Mouse (Mus musculus) cortical plate, adult 2 months (tissue): ENCODE measurements at regions not wholly inside any gene's neighbourhood (a gene's known extent, or its start where the extent isn't known, plus 50 kb on each side); places are given as distances from the start of the nearest gene placed in this dataset.
"Not testable (repeated sequence)": the region's sequence is repeated elsewhere in the genome, so short reads cannot be mapped to it uniquely, and the experiment has no call there.

Experiments used
- H3K27ac ChIP-seq: fragments of 200-500 bp; 2 replicates; pipeline ENCODE4 v1.5.1; 2012; ENCODE audit warnings: low read length, control low read depth, inconsistent platforms; ENCODE audit not compliant: insufficient read depth
- H3K4me1 ChIP-seq: fragments of 200-500 bp; 2 replicates; pipeline ENCODE4 v1.6.1; 2011; ENCODE audit warnings: low read length; ENCODE audit not compliant: control insufficient read depth, insufficient read depth
- H3K4me3 ChIP-seq: fragments of 200-500 bp; 2 replicates; pipeline ENCODE4 v1.5.1; 2011; ENCODE audit warnings: mild to moderate bottlenecking, low read length, control low read depth; ENCODE audit not compliant: insufficient read depth
- CTCF ChIP-seq: fragments of 200-500 bp; IDR thresholded peaks from 2 replicates; pipeline ENCODE4 v1.5.1; 2011; ENCODE audit warnings: mild to moderate bottlenecking, control low read depth, low read length; ENCODE audit not compliant: insufficient read depth; ENCODE audit errors: extremely low read depth
- POLR2A ChIP-seq: fragments of 200-500 bp; IDR thresholded peaks from 2 replicates; pipeline ENCODE4 v1.6.1; 2011; ENCODE audit warnings: mild to moderate bottlenecking, low read length, control low read depth; ENCODE audit not compliant: insufficient read depth; ENCODE audit errors: extremely low read depth

DNA sequence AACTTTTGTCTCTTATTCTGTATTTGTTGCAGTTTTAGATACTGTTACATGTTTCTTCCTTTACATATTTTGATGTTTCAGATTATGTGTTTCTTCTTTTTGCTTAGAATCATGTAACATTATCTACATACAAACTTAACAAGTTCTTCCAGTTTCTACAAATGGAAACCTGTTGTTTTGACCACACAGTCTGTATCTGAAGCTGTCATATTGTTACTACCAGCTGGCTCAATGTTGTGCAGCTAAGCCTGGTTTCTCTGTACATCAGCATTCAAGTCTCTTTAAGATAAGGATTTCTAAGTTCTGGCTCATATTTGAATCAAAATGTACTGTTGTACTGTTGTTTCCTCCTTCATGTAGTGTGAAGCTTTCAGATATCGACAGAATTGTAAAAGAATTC lies 65.4 kb upstream of the Vps41 start:
- H3K4me1 ChIP-seq = no peaks in the 10 kb centered on the region
- H3K4me3 ChIP-seq = no peak overlapping the region
- no peak overlapping the region for H3K27ac ChIP-seq
- TF ChIP-seq CTCF = no peak
- no peak for TF ChIP-seq POLR2A

DNA sequence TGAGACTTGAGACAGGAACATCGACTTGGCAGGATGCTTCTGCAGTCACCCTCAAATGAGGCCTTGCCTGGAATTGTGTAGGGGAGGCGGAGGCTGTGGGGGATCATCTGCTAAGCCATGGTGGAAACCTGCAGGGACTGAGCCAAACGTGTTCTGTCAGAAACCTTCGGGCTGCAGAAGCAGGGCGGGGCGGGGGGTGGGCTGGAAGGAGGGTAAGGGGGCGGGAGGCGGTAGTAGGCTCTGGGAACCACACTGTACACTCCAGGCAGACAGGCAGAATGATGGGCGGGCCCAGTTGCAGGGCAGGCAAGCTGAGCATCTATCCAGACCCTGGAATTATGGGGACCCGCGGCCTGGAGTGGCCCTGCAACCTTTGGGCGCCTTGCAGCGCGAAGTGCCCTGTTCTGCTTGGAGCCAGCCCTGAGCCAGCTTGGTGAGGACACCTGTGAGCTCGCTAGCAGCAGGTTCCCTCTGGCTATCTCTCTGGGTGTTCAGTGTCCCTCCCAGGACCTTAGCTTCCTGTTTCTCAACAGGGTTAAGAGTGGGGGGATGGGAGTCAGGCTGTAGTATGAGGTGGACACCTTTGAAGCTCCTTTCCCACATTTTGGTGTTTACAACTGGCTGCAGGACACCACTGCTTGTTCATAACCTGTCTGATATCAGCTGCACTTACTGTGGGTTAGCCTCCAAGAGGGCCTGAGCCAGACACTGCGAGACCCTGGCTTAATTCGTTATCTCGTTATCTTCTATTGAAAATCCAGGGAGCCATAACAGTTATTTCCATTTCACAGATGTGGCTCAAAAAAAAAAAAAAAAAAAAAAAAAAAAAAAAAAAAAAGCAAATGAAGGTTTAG lies 102.1 kb upstream of the Vps41 start:
- H3K4me3 ChIP-seq = no peak overlapping the region
- TF ChIP-seq CTCF = no peak
- no peak for TF ChIP-seq POLR2A
- H3K4me1 ChIP-seq = no peaks in the 10 kb centered on the region; the same call in 1 of the 2 replicates
- H3K27ac ChIP-seq = no peak overlapping the region

DNA sequence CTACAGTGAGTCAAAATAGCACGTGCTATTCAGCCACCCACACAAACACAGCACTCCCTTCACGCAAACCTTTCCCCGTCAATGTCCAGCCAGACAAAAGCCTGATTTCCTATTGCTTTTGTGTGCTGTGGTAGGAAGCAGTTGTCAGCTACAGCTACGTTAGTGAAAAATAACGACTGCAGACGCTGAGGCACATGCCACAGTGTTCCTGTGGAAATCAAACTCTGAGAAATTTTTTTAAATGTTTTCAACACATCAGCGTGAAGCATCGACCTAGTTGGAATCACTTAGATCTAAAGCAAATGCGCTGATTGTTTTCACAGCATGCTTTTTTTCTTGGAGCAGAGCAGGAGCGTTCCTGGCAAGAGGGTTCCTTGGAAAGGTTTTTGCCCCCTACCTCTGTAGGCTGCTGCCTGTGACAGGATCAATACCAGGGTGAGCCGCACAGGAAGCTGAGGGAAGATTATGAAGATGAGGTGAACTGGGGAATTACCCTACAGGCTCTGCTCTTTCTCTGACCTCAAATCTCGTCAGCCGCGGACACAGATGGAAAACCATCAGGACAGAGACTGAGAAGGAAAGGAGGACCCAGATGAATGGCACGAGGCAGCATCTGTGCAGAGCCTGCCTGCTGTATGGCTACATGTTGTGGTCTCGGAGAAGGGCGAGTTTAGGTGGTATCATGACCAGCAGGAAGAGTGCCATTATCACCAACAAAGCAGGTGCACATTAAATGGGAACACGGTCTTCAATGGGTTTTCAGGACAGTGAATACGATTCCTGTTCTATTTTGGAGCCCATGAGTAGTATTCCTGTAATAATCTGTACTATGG lies 136.2 kb upstream of the Vps41 start:
- Histone ChIP-seq H3K4me3 (no peak overlapping the region), H3K27ac (no peak overlapping the region), H3K4me1 (no peaks in the 10 kb centered on the region)
- TF ChIP-seq CTCF (no peak), POLR2A (no peak)

DNA sequence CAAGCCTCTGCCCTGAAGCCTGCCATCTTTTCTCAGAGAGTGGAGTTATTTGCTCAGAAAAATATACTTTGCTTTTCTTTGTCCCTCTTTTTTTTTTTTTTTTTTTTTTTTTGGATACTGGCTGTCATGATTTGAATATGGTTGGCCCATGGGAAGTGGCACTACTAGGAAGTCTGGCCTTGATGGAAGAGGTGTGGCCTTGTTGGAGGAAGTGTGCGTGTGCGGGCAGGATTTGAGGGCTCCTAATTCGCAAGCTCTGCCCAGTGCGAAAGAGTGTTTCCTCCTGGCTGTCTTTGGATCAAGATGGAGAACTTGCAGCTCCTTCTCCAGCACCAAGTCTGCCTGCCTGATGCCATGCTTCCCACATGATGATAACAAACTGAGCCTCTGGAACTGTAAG lies 141.1 kb upstream of the Vps41 start:
- H3K27ac ChIP-seq = no peak overlapping the region
- TF ChIP-seq CTCF = no peak
- no peak for TF ChIP-seq POLR2A
- H3K4me3 ChIP-seq = no peak overlapping the region
- H3K4me1 ChIP-seq = no peaks in the 10 kb centered on the region

DNA sequence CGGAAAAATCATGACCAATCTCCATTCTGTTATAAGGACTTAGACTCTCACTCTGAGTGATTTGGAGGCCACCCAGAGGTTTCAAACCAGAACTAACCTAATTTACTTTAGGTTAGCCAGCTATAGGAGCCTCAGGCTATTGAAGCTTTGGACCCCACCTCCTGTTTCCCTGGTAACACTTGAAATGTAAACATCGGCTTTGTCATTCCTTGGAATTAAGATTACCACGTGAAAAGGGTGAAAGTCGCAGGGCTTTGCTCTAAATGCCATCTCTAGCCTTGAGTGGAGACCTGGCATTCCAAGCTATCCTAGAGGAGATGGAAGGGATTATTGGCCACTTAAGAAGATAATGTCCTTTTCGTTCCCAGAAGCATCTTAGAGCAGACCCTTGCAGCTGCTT lies 141.5 kb upstream of the Vps41 start:
- TF ChIP-seq CTCF (no peak), POLR2A (no peak)
- Histone ChIP-seq H3K4me3 (no peak overlapping the region), H3K27ac (no peak overlapping the region)

DNA sequence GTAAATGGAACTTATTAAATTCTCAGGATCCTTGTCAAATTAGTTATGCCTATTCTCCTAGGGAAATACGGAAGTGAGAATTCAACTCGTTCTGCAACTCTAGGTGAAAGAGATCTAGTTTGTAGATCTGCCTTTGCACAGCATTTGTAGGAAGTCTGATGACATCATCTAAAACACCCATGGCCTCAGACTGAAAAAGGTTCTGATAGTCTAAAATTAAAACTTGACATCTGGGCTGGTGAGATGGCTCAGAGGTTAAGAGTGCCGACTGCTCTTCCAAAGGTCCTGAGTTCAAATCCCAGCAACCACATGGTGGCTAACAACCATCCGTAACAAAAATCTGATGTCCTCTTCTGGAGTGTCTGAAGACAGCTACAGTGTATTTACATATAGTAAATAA lies 144.5 kb upstream of the Pou6f2 start:
- not testable (repeated sequence) for H3K27ac ChIP-seq, H3K4me1 ChIP-seq, H3K4me3 ChIP-seq

More for the DNA sequence above, 141.5 kb upstream of the Vps41 start:
- H3K4me1 ChIP-seq = no peaks in the 10 kb centered on the region

DNA sequence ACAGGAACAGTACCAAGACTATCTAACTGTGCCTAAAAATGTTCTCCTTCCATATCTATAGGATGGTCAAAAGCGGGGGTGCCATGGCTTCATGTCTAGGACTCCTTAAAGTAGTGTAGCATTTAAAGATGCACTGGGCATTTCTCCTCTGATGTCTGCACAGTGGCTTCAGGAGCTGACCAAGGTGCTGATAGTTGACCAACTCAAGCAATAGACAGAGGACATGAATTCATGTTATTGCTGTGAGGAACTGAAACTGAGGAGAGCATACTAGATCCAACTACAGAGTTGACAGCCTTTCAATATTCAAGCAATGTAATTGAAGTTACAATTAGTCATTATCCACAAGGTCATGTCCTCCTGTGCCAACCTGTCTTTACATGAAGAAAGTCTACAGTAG lies 133.0 kb upstream of the Pou6f2 start:
- no peaks in the 10 kb centered on the region for H3K4me1 ChIP-seq
- TF ChIP-seq CTCF (no peak), POLR2A (no peak)
- H3K27ac ChIP-seq = no peak overlapping the region
- no peak overlapping the region for H3K4me3 ChIP-seq

DNA sequence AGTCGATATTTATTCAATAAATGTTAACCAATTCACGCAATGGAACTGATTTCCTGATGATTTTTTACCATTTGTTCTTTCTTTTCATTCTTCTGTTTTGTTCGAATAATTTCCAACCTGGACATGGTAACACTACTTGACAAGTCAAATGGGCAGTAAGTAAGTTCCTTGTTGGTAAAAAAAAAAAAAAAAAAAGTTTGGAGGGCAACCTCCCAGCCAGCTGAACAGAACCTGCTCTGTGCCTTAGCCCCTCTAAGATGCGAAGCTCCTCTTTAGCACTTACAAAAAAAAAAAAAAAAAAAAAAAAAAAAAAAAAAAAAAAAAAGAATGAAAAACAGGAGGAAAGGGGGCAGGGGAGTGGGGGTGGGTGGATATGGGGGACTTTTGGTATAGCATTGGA lies 100.7 kb upstream of the Pou6f2 start:
- TF ChIP-seq CTCF (no peak), POLR2A (no peak)
- Histone ChIP-seq H3K4me1 (no peaks in the 10 kb centered on the region), H3K4me3 (peak overlapping the region; percentile 5; the same call in 1 of the 2 replicates), H3K27ac (no peak overlapping the region)

DNA sequence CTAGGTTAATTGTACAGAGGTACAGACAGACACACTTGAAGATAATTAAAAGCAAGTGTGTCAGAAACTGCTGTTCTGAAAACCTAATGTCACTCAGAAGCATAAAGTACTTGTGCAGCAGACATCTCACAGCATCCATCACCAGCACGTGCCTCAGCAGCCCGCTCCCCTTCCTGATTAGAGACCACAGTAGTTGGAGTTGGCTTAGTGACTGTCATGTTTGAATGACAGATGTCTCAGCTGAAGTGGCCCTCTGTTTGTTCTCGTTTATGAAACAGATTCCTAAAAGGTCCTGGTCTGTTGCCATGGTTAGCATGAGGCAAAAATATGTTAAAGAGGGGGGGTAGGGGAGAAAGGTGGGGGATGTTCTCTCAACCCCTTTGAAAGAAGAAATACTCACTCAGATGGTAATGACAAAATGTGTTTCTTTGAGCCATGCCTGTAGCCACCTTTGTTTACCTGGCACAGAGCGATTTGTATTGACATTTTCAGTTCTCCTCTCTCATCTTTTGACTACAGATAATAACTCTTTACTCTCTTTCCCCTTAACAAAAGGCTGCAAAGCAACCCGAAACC lies 100.2 kb upstream of the Pou6f2 start:
- H3K27ac ChIP-seq = no peak overlapping the region

More for the DNA sequence above, 100.2 kb upstream of the Pou6f2 start:
- TF ChIP-seq CTCF (no peak), POLR2A (no peak)
- Histone ChIP-seq H3K4me1 (no peaks in the 10 kb centered on the region), H3K4me3 (peak overlapping the region; percentile 5)
